Mouse (Mus musculus): ENCODE measurements at regions not wholly inside any gene's neighbourhood (a gene's known extent, or its start where the extent isn't known, plus 50 kb on each side); places are given as distances from the start of the nearest gene placed in this dataset.

DNA sequence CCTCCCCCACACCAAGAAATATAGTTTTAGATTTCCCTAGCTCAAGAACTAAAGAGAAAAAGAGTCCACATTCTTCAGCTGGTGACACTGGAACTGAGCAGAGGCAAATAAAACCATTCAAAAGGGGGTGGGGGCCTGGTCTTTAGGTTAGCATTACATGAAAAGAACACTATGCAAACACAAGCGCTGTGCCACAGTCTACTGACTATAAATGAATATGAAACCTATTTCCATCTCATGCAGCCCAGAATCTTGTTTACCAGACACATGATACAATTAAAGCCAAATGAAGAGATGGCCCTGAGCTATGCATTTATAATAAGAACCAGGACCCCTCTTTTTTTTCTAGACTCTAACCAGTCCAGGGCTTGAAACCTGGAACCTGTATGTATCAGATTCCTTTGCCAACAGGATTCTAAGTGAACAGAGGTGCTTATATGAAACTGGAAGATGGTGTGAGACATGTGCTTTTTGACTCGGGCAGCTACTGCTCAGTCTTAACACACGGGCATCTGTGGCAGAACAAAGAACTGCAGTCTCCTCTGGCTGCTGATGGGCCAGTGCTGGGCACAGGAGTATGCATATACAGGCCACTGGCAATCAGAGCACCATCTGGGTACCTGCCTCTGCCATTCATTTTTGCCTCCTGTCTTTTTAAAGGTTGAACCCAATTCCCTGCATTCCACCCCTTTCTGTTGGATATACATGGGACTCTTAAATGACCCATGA, 308.5 kb downstream of the Sox4 start:
- H3K4me1 ChIP-seq (ENCODE audit: control insufficient read depth, insufficient read depth, low read length) = no peaks in the 10 kb centered on the region
- WGBS = 81% methylated on average over 3 of the region's 3 CpGs
- no peak overlapping the region for H3K27ac ChIP-seq (ENCODE audit: low read length)
- H3K36me3 ChIP-seq (ENCODE audit: control insufficient read depth, insufficient read depth, low read length) = no peaks in the 10 kb centered on the region
- H3K4me2 ChIP-seq (ENCODE audit: low read depth, low read length) = no peak overlapping the region
- no peak overlapping the region for H3K4me3 ChIP-seq (ENCODE audit: low read length)
- H3K27me3 ChIP-seq (replicated peaks; ENCODE audit: control insufficient read depth, insufficient read depth, low read length) = no peaks in the 10 kb centered on the region
- no peak for ATAC-seq
- no peak overlapping the region for H3K9ac ChIP-seq (ENCODE audit: low read depth, low read length)
- no peaks in the 10 kb centered on the region for H3K9me3 ChIP-seq (ENCODE audit: control insufficient read depth, low read length)

- Histone ChIP-seq H3K9ac (ENCODE audit: low read depth, low read length) (no peak overlapping the region), H3K27ac (ENCODE audit: low read length) (no peak overlapping the region), H3K4me1 (ENCODE audit: control insufficient read depth, insufficient read depth, low read length) (no peaks in the 10 kb centered on the region), H3K4me2 (ENCODE audit: low read depth, low read length) (no peak overlapping the region), H3K4me3 (ENCODE audit: low read length) (no peak overlapping the region), H3K36me3 (ENCODE audit: control insufficient read depth, insufficient read depth, low read length) (no peaks in the 10 kb centered on the region), H3K9me3 (ENCODE audit: control insufficient read depth, low read length) (no peaks in the 10 kb centered on the region), H3K27me3 (replicated peaks; ENCODE audit: control insufficient read depth, insufficient read depth, low read length) (no peaks in the 10 kb centered on the region)
- WGBS = 74% methylated on average over 1 of the region's 1 CpGs
- ATAC-seq = no peak
Observed at GRCm38 (mm10) chr13:28640826-28641225, 312.7 kb downstream of the Sox4 start.

GRCm38 (mm10) chr13:28635230-28635950, 318.1 kb downstream of the Sox4 start:
- Histone ChIP-seq H3K9me3 (ENCODE audit: control insufficient read depth, low read length) (peaks cover 3% of the 10 kb centered on the region; the same call in 1 of the 2 replicates), H3K36me3 (ENCODE audit: control insufficient read depth, insufficient read depth, low read length) (no peaks in the 10 kb centered on the region), H3K4me1 (ENCODE audit: control insufficient read depth, insufficient read depth, low read length) (peaks cover 12% of the 10 kb centered on the region), H3K4me3 (ENCODE audit: low read length) (no peak overlapping the region), H3K4me2 (ENCODE audit: low read depth, low read length) (no peak overlapping the region), H3K9ac (ENCODE audit: low read depth, low read length) (no peak overlapping the region), H3K27ac (ENCODE audit: low read length) (no peak overlapping the region), H3K27me3 (replicated peaks; ENCODE audit: control insufficient read depth, insufficient read depth, low read length) (no peaks in the 10 kb centered on the region)
- 21% methylated on average over 3 of the region's 3 CpGs for WGBS
- ATAC-seq = peak; percentile 34; the same call in 1 of the 2 replicates

- peaks cover 3% of the 10 kb centered on the region; the same call in 1 of the 2 replicates for H3K9me3 ChIP-seq (ENCODE audit: control insufficient read depth, low read length)
- 32% methylated on average over 5 of the region's 5 CpGs for WGBS
- H3K4me2 ChIP-seq (ENCODE audit: low read depth, low read length) = no peak overlapping the region
- no peak overlapping the region for H3K27ac ChIP-seq (ENCODE audit: low read length)
- H3K4me3 ChIP-seq (ENCODE audit: low read length) = no peak overlapping the region
- peak; percentile 31; the same call in 1 of the 2 replicates for ATAC-seq
- peaks cover 22% of the 10 kb centered on the region for H3K4me1 ChIP-seq (ENCODE audit: control insufficient read depth, insufficient read depth, low read length)
- H3K36me3 ChIP-seq (ENCODE audit: control insufficient read depth, insufficient read depth, low read length) = no peaks in the 10 kb centered on the region
- no peak overlapping the region for H3K9ac ChIP-seq (ENCODE audit: low read depth, low read length)
- H3K27me3 ChIP-seq (replicated peaks; ENCODE audit: control insufficient read depth, insufficient read depth, low read length) = no peaks in the 10 kb centered on the region
Observed at GRCm38 (mm10) chr13:28633541-28634041, 319.9 kb downstream of the Sox4 start.

DNA sequence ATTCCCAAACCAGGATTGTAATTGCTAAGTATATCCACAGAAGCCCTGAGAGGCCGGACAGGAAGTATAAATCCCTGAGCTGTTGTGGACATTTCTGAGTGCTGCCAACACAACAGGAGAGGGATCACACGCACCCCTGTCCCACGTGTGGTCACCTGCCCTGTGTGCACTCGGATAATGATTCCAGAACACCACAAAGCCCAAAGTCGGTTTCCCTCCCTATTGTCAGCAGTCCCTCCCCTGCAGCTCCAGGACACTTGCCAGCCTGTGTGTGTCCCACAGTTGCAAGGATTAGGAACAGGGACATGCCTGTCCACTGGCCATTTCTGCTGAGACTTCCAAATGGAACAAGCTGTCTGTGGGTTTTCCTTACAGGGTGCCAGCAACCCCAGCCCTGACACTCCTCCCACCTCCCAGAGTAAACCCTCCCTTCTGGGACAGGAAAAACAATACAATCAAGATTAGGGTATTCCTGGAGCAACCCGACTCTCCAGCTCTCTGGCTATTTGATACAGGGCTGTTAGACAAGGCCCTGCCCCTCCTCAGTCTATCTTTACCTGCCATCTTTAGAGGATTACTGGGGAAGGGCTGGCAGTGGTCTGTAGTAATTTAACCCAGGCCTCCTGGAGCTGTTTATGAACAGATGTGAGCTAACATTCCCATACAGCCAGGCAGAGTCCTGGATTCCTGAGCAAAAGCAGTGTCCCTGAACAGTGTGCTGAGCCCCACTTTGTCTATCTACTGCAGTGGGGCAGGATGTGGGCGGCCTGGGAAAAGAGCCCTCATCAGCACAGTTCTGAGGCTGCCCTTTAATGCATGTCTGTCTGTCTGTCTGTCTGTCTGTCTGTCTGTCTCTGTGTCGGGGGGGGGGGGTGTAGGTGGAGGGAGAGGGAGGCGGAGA, 323.8 kb downstream of the Sox4 start:
- Histone ChIP-seq H3K27ac (ENCODE audit: low read length) (peak overlapping the region; percentile 45), H3K4me3 (ENCODE audit: low read length) (no peak overlapping the region), H3K9ac (ENCODE audit: low read depth, low read length) (no peak overlapping the region; the same call in 1 of the 2 replicates), H3K27me3 (replicated peaks; ENCODE audit: control insufficient read depth, insufficient read depth, low read length) (no peaks in the 10 kb centered on the region), H3K9me3 (ENCODE audit: control insufficient read depth, low read length) (peaks cover 3% of the 10 kb centered on the region; the same call in 1 of the 2 replicates), H3K4me2 (ENCODE audit: low read depth, low read length) (no peak overlapping the region), H3K4me1 (ENCODE audit: control insufficient read depth, insufficient read depth, low read length) (peaks cover 22% of the 10 kb centered on the region), H3K36me3 (ENCODE audit: control insufficient read depth, insufficient read depth, low read length) (no peaks in the 10 kb centered on the region)
- 31% methylated on average over 9 of the region's 9 CpGs for WGBS
- ATAC-seq = peak; percentile 66

DNA sequence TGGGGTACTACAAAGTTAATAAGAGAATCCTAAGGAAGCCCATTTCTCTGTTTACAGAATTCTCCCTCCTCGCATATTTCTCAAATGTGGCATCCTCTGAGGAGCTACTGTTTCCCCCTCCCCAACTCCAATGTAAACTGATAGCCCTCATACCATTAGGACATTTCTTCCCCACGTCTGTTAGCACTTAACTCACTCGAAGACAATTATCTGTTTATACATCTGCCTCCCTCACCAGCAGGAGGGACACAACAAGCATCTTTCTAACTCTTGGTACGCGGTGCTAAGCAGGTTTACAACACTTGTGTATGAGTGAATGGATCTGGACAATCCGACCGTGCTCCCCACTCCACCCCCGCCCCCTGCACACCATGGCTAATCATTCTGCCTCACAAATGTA, 324.8 kb downstream of the Sox4 start:
- H3K4me2 ChIP-seq (ENCODE audit: low read depth, low read length) = no peak overlapping the region
- ATAC-seq = no peak
- peaks cover 3% of the 10 kb centered on the region; the same call in 1 of the 2 replicates for H3K9me3 ChIP-seq (ENCODE audit: control insufficient read depth, low read length)
- H3K9ac ChIP-seq (ENCODE audit: low read depth, low read length) = no peak overlapping the region
- no peak overlapping the region for H3K27ac ChIP-seq (ENCODE audit: low read length)
- WGBS = 47% methylated on average over 8 of the region's 8 CpGs
- H3K4me3 ChIP-seq (ENCODE audit: low read length) = no peak overlapping the region
- peaks cover 21% of the 10 kb centered on the region for H3K4me1 ChIP-seq (ENCODE audit: control insufficient read depth, insufficient read depth, low read length)
- no peaks in the 10 kb centered on the region for H3K36me3 ChIP-seq (ENCODE audit: control insufficient read depth, insufficient read depth, low read length)
- no peaks in the 10 kb centered on the region for H3K27me3 ChIP-seq (replicated peaks; ENCODE audit: control insufficient read depth, insufficient read depth, low read length)

DNA sequence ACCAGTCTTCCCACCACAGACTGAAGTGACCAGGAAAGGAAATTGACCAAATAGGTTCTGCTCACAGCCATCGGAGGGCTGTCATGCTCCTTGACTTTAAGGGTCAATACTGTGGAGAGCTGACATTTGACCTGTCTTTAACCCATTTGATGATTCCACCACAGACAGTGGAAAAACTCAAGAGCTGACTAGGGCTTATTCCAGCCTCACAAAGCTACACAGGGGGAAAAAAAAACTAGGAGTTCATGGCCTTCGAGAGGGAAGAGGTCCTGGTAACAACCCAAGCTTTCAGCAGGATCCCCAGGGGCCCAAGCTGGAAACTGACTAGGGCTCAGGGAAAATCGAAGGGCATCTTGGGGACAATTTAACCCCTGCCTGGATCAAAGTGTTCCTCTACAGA, 334.6 kb downstream of the Sox4 start:
- Histone ChIP-seq H3K9me3 (ENCODE audit: control insufficient read depth, low read length) (no peaks in the 10 kb centered on the region), H3K4me1 (ENCODE audit: control insufficient read depth, insufficient read depth, low read length) (no peaks in the 10 kb centered on the region), H3K36me3 (ENCODE audit: control insufficient read depth, insufficient read depth, low read length) (no peaks in the 10 kb centered on the region), H3K4me3 (ENCODE audit: low read length) (no peak overlapping the region), H3K27me3 (replicated peaks; ENCODE audit: control insufficient read depth, insufficient read depth, low read length) (no peaks in the 10 kb centered on the region), H3K9ac (ENCODE audit: low read depth, low read length) (no peak overlapping the region), H3K27ac (ENCODE audit: low read length) (no peak overlapping the region), H3K4me2 (ENCODE audit: low read depth, low read length) (no peak overlapping the region)
- ATAC-seq = no peak
- 33% methylated on average over 3 of the region's 3 CpGs for WGBS

DNA sequence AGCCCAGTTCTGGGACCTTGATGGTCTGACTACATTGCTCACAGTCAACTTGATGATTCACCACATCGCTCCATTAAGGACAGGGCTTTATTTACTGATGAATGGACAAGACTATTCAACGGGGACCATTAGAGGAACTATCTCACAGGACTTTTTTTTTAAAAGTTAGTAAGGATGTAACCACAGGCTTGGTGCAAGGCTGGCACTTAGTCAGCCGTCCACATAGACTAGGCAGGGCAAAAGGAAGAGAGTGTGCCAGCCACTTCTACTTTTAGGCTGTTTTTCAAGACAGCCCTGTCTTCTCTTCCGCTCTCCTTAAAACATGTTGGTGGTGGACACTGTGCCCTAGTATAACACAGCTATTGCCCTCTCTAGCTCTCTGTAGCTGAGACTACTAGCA, 336.0 kb downstream of the Sox4 start:
- Histone ChIP-seq H3K36me3 (ENCODE audit: control insufficient read depth, insufficient read depth, low read length) (no peaks in the 10 kb centered on the region), H3K27me3 (replicated peaks; ENCODE audit: control insufficient read depth, insufficient read depth, low read length) (no peaks in the 10 kb centered on the region), H3K27ac (ENCODE audit: low read length) (no peak overlapping the region), H3K4me3 (ENCODE audit: low read length) (no peak overlapping the region), H3K4me1 (ENCODE audit: control insufficient read depth, insufficient read depth, low read length) (no peaks in the 10 kb centered on the region), H3K9ac (ENCODE audit: low read depth, low read length) (no peak overlapping the region), H3K4me2 (ENCODE audit: low read depth, low read length) (no peak overlapping the region), H3K9me3 (ENCODE audit: control insufficient read depth, low read length) (no peaks in the 10 kb centered on the region)
- no peak for ATAC-seq
- WGBS = 84% methylated on average over 4 of the region's 4 CpGs

Measured in intestine, embryonic 16.5 days (tissue).